Mouse (Mus musculus) thymus, adult 2 months (tissue): Measurements from ENCODE around the gene Adipor2.

Source experiments
- CTCF ChIP-seq: fragments of 200-500 bp; IDR thresholded peaks from 2 replicates; pipeline ENCODE4 v1.5.1; 2012; ENCODE audit warnings: mild to moderate bottlenecking, control low read depth, low read length, moderate library complexity, borderline replicate concordance; ENCODE audit not compliant: control insufficient read depth, poor library complexity, insufficient read depth; ENCODE audit errors: extremely low read depth
- POLR2A ChIP-seq: fragments of 200-500 bp; IDR thresholded peaks from 2 replicates; pipeline ENCODE4 v1.6.1; 2012; ENCODE audit warnings: mild to moderate bottlenecking, low read length, control low read depth, moderate library complexity; ENCODE audit not compliant: control insufficient read depth, poor library complexity, insufficient read depth; ENCODE audit errors: extremely low read depth

DNA sequence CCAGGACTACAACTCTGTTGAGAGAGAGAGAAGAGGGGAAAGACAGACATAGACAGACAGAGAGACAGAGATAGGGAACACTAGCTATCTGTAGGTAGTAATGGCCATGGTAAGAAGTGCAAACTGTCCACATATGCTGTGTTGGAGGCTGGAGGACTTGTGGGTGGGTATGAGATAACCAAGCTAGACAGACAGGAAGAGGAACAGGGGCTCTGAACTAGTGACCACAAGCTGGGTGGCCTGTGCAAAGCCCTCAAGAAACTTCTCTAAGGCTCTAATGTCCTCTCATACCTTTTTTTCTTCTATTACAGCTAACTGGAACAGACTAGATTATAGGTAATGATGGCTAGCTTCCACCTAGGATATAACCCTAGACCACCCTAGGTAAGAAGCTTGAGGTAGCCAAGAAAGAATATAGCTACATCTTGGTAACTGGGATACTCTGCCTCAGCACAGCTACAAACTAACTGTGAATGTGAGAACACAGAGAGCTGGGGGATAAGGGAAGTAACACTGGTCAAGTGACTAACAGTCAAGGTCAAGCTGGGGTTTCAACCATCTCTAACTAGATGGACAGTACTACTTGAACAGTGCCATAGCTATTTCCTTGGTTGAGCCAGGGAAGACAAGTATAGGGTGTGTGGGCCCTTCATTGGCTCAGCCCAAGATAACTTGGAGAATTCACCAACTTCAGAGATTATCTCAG, 44.4 kb downstream of the Adipor2 start:
- TF ChIP-seq CTCF (no peak), POLR2A (no peak)
